Mouse (Mus musculus) lung, postnatal 4 days (tissue): ENCODE data around the gene Tshb.
A peak's percentile ranks its signal among the peaks of the same experiment; 100 is the strongest.

Experiments
- DNase-seq, 2 experiments: peaks; one replicate each; pipeline ENCODE4 v3.0.0; 2021

Gene Tshb

DNA sequence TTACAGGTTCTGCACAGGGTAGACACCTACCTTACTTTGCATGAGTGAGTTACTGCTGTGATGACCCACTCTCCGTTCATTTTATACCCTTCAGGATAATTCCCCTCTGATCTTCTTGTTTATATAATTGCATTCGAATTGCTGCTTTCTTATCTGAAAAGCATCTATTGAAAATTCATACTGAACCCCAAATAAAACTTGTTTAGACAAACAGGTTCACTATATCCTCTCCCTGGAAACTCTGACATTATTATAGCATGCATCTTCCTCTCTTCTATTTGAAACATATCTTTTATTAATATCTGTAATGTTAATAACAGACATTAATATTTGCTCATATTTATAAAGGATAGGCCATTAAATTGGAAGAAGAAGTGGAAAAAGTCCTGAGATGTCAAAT lies at the start of gene Tshb:
TSS of gene Tshb (minus strand) at position 101 of the 400 bp plus-strand sequence.
- no peak for DNase-seq

DNA sequence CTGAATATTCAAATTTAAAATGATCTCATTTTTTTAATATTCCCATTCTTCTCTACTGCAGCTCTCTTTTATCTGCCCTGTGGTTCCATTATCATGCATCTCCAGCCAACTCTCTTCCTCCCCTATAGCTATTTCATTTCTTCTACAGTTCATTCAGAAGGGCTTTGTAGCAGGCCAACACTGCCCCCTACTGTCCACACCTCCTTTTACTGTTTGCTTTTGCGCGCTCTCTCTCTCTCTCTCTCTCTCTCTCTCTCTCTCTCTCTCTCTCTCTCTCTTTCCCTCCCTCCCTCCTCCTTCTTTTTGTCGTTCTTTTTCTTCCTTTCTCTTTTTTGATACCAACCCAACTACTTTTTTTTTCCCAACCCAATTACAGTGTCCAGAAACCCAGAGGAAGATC lies 21.4 kb upstream of the Tshb start:
- DNase-seq: peak; percentile 53 to 81

DNA sequence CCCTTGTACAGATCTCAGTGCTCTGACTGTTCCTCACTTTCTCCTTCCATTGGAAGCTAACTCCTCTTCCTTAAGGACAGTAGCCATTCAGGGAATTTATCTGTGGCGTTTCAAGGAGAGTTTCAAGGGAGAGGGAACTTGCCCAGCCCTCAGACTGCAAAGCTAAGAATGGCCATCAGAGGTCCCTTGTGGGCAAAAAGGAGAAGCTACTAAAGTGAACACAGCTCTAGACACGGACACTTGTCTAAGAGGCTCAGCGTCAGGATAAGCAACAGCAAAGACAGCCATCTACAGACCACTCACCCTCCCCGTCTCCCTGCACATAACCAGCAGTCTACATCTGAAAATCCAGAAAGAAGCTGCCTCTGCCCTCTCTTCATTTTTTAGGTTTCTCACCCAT lies 4.9 kb upstream of the Tshb start:
- no peak for DNase-seq

DNA sequence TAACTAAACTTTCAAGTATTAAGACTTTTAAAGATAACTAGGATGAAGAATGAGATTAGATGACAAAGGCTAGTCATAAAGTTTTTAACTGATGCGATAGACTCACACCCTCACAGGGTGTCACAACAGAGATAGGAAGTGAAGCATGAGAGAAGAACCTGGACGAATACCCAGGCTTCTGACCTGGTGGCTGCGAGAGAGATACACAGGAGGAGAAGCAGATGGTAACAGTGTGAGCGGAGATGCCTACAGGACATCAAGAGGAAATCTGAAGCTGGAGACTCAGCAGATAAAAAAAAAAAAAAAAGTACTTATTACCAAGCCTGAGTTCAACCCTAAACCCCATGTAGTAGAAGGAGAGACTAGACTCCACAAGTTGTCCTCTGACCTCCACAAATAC lies 9.5 kb downstream of the Tshb start:
- DNase-seq: no peak

DNA sequence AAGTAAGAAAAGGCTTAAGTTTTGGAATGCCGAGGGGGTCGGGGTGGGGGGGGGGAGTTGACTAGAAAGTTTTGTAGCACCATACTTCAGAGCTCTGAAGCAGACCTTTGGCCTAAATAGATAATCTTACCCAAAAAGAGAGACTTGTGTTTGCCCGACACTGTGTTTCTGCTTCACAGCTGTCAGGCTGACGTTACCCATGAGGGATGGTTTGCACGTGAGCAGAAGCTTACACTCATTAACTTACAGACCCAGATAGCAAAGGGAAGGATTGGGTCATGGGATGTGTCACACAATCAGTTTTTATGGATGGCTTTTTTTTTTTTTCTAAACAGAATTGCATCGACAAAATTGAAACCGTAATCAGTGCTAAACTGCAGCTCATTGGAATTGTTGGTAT lies 17.7 kb downstream of the Tshb start:
- no peak for DNase-seq

DNA sequence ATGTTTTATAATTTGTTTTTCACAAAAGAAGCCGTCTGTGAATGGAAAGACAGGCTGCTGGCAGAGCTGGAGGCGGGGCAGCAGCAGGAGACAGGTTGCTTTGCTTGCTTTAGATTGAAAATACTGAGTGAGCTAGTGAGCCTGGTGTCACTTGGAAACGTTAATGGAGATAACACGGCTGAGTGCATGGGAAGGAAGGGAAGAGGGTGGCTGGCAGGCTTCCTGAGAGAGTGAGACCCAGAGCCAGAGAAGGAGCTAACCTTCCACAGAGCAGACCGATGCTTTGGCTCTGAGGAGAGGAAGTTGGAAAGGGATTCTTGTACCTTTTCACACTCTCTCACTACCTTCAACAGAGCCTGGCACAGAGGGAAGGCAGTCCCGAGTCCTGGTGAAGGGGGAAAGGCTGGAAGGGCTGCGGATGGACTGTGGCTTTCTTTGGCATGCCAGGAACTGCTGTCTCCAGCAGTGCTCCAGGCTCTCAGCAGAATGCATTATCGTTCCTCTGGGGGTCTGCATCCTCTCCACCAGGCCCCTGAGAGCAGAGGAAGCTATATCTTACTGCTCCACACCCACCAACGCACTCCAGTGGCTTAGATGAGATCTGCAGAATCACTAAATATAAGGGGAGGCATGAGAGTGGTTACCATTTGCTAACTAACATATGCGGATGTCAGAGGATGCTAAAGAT lies 18.7 kb downstream of the Tshb start:
- peak in 1 of 2 experiments; percentile 38 for DNase-seq

DNA sequence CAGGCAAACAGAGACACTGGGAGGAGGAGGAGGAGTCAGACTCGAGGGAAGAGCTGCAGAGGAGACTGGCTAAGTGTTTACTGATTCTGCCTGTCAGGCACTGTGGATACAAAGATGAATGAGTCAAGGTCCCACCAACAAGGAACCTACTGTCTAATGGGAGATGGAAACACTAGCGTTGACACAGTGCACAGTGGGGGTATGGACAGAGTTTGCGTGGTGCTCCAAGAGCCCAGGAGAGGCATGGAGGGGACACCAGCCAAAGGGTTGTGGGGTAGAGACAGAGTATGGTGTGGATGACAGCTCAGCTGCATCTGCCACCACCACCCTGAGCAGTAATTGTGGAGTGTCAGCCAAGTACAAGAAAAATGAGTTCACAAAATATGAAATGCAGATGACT lies 20.1 kb downstream of the Tshb start:
- DNase-seq: no peak

DNA sequence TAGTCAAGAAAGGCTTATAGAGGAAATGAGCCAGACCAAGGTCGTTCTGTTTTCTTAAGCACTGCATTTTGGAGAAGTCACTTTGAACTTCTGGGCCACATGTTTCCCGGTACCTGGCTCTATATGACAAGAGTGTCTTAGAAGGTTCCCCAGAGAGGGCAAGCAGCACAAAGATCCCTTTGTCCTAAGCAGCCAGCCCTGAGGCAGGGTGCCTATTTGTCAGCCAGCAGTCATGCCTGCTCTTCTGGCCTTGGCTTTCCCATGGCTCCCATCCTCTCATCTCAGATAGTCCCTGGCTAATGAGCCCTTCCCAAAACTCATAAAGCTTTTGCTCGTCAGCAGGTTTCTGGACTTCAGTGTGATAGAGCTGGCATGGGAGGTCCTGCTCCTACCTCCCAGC lies 22.3 kb downstream of the Tshb start:
- no peak for DNase-seq

DNA sequence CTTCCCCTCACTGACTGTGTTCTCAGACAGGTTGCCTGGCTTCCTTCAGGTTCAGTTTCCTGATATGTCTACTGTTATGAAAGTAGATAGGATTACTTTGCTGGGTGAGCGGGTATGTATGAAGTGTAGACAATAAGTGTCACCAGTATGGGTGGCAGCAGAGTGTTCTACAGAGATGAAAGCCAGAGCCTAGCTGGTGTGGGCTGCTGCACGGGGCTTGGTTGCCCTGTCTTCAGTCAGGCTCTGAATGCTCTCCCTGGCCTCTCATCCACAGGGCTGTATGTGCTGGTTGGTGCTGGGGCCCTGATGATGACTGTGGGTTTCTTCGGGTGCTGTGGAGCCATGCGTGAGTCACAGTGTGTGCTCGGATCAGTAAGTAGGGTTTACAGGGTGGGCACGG lies 25.5 kb downstream of the Tshb start:
- DNase-seq: no peak

DNA sequence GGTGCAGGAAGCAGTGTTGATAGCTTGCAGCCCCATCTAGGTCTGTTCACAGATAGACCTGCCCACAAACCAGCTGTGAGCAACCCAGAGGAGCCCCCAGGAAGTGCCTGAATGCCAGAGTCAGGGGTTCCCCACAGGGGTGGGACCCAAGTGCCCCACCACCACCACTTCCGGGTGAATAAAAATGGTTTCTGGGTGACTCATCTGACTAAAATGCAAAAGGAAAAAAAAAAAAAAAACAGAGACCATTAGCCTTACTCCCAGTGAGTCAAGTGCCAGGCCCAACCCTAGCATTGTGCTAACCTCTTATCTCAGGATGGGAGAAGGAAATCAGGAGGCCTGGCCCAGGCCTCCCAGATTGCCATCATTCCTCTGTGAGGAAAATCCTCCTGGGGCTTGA lies 26.7 kb downstream of the Tshb start:
- peak; percentile 32 to 64 for DNase-seq

DNA sequence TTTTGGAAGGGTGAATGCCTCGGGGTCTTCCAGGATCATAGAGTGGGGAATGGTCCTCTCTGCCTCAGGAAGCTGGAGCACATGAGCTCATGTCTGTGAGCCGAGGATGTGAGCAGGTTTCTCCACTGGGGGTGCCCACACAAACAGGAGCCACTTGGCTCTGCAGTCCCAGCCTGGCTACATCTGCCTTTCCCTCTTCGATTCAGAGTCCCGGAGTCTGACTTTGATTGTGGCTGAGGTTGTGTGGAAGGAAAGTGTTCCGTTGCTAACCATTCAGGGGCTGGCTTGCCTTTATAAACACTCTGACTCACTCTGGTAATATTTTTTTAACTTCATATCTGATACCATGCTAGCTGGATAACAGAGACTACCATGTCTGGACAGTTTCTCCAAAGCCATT lies 30.1 kb downstream of the Tshb start:
- no peak for DNase-seq

DNA sequence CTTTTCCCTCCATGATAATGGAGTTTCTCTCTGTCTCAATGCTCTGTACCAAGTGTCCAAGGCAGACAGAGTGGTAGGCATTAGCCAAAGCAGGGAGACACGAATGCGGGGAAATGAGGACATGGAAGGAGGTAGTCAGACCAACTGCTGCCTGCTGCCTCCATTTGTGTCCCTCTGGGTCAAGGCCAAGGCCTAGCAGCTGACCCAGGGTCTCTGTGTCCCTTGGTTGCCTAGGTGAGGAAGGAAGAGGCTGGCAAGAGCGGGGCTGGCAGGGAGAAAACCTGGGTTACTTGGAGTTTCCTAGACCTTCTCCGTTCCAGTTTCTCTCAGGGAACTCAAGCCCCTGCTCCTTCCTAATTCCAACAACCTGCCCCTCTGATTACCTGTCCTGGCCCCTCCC lies 30.5 kb downstream of the Tshb start:
- DNase-seq: no peak

DNA sequence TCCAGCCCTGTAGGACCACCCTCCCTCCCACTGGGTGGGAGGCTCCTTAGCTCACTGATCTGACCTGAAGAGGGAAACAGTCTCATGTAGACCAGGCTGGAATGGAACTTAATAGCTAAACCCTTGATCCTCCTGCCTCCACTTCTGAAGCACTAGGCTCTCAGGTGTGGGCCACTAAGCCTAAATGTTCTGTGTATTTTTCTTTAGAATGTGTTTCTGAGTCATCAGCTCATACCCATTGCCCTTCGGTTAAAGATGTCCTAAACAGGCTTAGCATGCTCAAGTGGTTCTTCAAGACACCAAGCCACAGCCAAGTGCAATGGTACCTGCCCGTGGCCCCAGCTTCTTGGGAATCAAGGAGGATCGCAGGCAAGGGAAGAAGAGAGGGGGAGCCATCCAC lies 31.0 kb downstream of the Tshb start:
- DNase-seq: peak in 1 of 2 experiments; percentile 43

DNA sequence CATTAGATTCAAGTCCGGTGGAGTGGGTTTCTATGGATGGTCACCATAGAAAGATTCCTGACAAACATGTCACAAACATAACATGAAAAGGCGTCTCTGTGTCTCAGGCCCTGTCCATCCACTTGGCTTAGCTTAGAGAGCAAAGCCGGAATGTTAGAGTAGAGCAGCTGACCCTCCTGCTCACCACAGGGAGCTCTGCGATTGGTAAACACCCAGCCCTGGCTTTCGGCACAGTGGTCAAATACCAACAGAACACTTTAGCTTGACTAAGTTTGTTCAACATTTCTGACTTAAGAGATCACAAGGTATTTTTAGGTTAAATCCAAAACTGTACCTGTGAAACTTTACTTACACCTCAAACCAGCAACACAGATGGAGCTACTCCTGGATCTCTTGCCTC lies 31.4 kb downstream of the Tshb start:
- DNase-seq: peak; percentile 44 to 77

DNA sequence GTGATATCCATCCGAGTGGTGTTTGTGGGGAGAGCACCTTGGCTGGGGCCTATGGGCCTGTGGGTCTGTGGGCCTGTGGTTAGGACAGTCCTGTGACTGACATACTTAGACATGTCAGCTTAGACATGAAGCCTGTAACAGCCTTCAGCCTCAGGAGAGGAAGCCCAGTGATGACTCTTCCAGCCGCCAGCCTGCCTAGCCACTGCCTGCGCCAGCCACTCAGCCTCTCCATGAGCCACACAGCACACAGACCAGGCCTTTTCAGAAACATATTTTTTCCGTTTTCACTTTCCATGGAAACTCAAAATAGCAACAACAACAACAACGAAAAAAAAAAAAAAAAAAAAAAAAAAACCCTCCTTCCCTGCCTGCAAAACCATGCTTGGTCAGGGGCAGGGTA lies 33.8 kb downstream of the Tshb start:
- no peak for DNase-seq

DNA sequence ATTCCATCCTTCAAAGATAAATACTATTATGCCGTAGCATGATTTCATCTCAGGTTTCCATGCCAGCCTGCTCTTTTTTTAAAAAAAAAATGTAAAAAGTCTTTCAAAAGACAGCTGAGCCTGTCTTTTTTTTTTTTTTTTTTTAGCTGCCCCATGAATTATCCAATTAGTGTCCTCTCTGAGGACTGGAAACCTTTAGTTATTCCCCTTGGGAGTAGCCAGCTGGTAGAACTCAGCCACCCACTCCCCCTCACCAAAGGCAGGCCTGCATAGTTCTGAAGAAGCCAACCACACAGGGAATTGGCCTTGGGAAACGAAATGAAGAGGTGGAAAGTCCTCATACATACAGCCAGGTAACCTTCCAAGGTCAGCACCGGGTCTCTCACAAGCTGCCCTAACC lies 34.5 kb downstream of the Tshb start:
- DNase-seq: no peak

DNA sequence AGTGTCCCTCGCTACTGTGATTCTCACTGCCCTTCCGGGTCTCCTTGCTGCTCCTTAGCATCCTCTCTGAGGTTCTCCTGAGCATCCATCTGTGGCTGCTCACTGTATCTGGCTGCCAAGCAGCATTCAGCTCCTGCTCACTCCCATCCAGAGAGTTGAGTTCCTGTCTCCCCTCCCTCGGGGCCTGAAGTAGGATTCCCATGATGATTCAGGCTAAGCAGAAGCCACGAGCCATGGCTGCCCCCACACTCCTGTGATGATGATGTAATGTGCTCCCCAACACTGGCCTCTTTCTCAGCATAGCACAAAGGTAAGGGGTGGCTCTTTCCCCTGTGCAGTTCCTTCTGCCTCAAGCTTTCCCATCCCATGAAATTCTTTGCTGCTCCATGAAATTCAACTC lies 36.3 kb downstream of the Tshb start:
- DNase-seq: no peak

DNA sequence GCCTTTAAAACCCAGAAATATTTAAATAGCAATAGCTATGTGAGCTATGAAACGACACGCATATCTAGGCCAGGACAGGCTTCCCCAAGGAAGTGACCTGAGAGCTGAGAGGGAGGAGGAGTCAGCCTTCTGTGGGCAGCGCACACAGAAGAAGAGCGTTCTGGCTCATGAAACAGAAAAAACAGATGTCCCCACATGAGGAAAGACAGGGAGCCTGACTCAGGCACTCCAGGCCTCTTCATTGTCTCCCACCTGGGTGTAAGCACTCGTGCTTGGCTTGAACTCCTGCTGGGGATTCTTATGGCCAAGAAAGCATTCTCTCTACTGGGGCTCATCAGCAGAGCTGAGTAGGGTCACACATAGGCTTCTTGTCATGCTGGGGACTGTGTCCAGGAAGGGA lies 37.9 kb downstream of the Tshb start:
- DNase-seq: peak in 1 of 2 experiments; percentile 49

DNA sequence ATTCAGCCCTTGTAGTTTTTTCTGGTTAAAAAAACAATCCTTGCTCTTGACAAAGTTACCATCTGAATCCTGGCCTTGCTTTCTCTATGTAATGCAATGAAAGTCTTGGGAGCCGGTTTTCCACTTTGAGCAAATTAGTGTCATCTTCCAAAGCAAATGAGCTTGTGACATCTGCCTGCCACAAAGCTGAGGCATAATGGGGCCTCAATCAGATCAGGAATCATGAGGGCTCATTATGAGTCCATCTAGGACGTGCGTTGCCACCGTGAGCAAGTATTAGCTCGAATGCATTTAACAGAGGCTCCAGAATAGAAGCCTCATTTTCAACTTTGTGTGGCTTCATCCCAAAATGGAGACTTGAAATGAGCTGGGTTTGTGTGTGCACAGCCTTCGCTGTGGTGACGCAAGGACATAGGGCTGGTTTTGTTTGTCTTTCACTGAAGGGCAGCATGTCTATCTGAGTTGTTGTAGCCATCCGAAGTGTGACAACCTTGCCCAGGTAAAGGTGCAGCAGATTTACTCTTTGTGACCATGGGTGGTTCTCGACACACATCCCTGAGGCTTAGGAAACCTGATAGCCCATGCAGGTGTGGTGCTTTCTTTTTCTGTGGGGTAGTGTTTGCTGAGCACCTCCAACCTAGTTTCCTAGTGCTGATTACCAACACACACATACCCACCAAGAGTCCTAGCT lies 38.6 kb downstream of the Tshb start:
- no peak for DNase-seq

DNA sequence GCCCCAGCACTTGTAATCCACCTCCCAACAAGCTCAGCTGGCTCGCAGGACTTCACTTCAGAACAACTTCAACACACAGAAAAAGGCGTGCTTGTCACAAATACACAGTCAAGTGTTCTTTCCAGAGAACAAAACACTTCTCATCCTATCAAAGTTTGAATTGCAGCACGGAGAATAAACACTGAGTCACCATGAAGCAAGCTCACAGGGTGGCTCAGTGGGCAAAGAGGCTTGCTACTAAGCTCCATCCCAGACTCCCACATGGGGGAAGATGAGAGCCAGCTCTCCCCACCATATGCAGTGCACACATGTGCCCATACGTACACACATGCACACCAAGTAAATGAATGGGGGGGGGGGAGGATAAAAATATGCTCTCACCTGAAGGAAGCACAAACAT lies 39.3 kb downstream of the Tshb start:
- DNase-seq: peak; percentile 42 to 54

DNA sequence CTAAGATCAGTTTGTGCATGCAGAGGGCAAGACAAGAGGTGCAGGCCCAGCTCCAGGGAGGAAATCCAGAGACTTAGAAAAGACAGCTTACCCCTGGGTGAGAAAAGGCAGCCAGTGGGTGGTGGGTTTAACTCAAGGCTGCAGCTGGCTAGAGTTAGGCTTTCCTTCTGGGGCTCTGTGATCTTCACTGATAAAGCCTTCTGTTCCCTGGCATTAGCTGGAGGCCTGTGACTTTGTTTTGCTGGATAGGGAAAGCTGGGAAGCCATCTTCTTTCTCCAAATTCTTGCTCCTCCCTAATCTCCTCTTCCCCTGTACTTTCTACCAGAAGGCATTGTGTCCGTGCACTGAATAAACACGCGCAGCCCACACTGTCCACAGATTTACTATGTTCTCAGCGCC lies 39.8 kb downstream of the Tshb start:
- DNase-seq: no peak

DNA sequence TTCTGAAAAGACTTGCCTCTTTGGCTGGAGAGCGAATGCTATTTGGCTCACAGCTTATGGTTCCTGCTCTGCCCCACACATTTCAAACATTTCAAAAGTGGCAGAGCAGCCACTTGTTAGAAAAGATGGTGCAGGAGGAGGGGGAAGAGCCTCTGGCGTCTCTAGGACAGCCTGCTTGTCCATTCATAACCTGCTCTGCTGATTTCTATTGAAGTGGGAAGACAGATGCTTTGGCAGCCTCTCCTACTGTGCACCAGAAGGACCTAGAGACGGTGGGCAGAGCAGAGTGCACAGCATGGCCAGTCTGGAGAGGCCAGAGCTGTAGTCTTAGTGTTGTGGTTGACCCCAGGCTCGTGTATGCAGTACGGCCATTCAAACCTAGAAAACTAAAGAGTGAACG lies 43.6 kb downstream of the Tshb start:
- no peak for DNase-seq

DNA sequence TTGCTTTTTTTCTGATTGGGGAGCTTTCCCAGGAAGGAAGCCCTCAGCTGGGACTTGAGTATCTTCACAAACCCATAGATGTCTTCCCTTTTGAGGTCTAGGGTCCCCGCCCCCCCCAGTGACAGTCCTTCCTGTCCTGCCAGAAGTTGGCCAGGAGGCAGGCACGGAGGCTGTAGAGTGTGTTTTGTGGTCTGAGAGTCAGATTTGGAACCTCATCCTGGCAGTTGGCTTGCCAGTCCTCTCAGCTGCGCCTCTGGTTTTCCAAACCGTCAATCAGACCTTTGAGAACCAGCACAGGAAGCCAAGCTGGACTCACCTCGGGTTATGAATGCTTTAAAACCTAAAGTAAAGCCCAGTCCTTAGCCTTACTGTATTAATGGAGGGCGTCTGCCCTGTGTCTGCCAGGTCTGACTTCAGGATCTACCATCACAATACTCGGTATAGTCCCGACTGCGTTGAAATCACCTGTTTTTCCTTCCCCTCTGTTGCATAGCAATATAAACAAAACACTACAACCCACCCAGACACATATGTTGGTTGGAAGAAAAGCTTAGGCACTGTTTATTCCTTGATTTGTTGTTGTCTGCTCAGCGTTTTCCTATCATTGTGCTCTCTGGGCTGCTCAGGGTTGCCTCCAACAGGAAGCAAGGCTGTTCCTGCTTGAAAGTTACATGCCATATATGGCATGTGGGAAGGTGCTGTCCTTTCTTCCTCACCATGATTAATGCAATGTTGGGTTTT lies 44.2 kb downstream of the Tshb start:
- peak; percentile 47 to 49 for DNase-seq

DNA sequence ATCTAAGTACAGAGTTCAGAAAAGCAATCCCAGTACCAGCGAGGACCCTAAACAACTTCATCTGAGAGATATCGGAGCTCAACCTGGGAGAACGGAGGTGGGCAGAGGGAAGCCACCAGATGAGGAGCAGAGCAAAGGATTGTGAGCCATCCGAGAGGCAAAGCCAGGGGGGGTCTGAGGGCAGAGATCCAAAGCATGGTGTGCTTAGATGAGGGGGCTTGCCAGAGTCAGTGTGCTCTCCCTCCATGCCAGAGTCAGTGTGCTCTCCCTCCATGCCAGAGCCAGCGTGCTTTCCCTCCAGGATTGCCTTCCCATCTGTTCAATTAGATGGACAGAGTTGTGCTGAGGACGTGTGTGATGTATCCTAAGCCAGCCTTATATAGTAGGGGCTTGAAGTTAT lies 45.4 kb downstream of the Tshb start:
- DNase-seq: no peak
